Mouse (Mus musculus): ENCODE data around the gene Erbin. TPM values are rescaled to one million over a fixed set of nuclear protein-coding genes. Genes with fewer than 3 reads are reported as not detected.

Erbin gene
- polyA plus RNA-seq, 1 experiment from 2014 or later: 18.7 TPM

DNA sequence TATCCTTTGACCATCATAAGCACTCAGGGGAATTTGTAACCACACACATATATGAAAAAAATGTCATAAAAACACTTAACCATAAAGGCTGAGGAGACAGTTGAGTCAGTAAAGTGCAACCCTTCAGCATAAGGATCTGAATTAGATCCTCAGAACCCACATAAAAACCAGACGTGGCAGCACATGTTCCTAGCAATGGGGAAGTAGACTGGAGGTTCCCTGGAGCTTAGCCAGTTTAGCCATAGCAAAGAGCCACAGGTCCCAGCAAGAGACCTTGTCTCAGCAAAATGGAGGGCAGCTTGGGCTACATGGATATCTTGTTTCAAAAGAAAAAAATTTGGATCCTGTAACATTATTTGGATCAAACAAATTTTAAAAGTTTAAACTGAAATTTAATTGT, 20.3 kb downstream of the Erbin start:
- no peaks in the 10 kb centered on the region for H3K9me3 ChIP-seq
- ATAC-seq: no peak
- WGBS: 90% methylated on average over 1 of the region's 1 CpGs

DNA sequence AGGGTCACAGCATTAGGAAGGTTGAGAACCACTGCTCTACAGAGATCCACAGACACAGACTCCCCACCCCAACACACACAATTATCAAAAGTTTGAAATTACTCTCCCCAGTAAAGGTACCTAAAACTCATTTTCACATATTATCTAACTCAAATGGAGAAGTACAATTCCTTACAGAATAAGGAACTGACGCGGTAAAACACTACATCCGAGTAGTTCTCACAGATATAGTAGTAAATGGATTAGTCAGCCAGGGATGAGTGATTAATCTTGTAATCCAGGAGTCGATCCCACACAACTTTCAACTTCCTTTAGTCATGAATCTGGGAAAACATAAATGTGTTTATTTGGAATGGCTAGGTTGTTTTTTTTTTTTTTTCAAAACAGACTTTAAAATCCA, 22.7 kb downstream of the Erbin start:
- WGBS: 91% methylated on average over 4 of the region's 4 CpGs
- no peaks in the 10 kb centered on the region for H3K4me1 ChIP-seq (replicated peaks)
- no peaks in the 10 kb centered on the region for H3K27me3 ChIP-seq (replicated peaks)
- no peak overlapping the region for H3K4me2 ChIP-seq (replicated peaks)
- ATAC-seq: no peak
- no peak overlapping the region for H3K9ac ChIP-seq
- no peaks in the 10 kb centered on the region for H3K9me3 ChIP-seq
- no peak overlapping the region for H3K27ac ChIP-seq
- no peak overlapping the region for H3K4me3 ChIP-seq (replicated peaks)
- no peaks in the 10 kb centered on the region for H3K36me3 ChIP-seq

More for the DNA sequence above, 20.3 kb downstream of the Erbin start:
- Histone ChIP-seq H3K27ac (no peak overlapping the region), H3K9ac (no peak overlapping the region), H3K4me1 (replicated peaks) (no peaks in the 10 kb centered on the region), H3K36me3 (no peaks in the 10 kb centered on the region), H3K27me3 (replicated peaks) (no peaks in the 10 kb centered on the region), H3K4me3 (replicated peaks) (no peak overlapping the region), H3K4me2 (replicated peaks) (no peak overlapping the region)

DNA sequence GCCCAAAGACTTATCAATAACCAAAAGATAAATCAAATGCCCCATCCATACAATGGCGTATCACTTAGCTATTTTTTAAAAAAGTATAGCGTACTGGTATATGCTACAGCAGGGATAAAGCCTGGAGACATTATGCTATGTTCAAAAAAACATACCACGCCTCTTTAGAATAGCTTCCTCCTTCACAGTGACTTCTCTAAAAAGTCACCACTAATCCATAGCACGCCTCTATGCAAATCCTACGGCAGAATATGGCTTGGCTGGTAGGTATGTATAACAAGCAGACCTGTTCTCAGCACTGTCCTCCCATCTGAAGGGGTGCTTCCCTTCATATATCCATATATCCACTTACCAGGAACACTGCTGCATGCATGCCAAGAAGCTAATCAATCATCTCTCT, 27.2 kb downstream of the Erbin start:
- H3K9ac ChIP-seq: no peak overlapping the region
- H3K9me3 ChIP-seq: no peaks in the 10 kb centered on the region
- no peak overlapping the region for H3K4me3 ChIP-seq (replicated peaks)
- H3K27ac ChIP-seq: no peak overlapping the region
- no peak overlapping the region for H3K4me2 ChIP-seq (replicated peaks)
- WGBS: 91% methylated on average over 5 of the region's 5 CpGs
- no peaks in the 10 kb centered on the region for H3K36me3 ChIP-seq
- H3K27me3 ChIP-seq (replicated peaks): no peaks in the 10 kb centered on the region
- H3K4me1 ChIP-seq (replicated peaks): peaks cover 4% of the 10 kb centered on the region; the same call in 1 of the 2 replicates
- no peak for ATAC-seq

DNA sequence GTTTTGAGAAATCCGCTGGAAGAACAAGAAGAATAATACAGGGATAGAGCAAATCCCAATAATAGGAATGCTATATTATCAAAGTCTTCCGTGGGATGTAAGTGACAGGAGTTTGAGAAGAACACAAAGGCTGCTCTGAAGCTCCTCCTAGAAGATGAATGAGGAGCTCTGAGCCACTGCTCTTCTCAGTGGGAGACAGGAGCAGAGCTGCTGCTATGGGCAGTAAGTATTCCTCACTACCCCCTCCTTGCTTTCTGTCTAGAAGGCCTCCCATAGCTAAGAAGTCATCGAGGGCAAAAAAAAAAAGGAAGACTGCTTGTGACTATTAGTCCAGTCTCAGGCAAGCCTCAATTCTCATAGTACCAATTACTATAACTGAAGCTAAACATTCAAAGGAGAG, 30.3 kb downstream of the Erbin start:
- WGBS: 59% methylated on average over 3 of the region's 3 CpGs
- ATAC-seq: no peak

DNA sequence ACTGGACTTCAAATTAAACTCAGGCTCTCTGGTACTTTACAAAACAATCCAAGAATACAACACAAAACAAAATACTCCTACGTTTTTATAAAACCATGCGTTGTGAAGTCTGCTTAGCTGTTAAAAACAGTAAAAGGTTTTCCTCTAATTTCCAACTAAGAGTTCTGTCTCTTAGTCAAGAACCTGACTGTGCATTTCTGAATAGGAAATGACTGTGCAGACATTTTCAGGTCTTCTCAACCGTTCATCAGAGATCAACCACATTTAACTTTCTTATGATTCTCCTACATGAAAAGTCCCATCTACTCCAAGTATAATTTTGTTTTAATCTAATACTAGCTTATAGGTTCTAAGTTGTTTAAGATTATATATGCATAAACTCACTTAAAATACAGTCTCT, 33.8 kb downstream of the Erbin start:
- 86% methylated on average over 3 of the region's 3 CpGs for WGBS
- Histone ChIP-seq H3K9ac (no peak overlapping the region), H3K4me3 (replicated peaks) (no peak overlapping the region), H3K27me3 (replicated peaks) (no peaks in the 10 kb centered on the region), H3K9me3 (no peaks in the 10 kb centered on the region), H3K27ac (no peak overlapping the region), H3K36me3 (no peaks in the 10 kb centered on the region), H3K4me2 (replicated peaks) (no peak overlapping the region), H3K4me1 (replicated peaks) (peaks cover 4% of the 10 kb centered on the region; the same call in 1 of the 2 replicates)
- ATAC-seq: no peak

More for the DNA sequence above, 30.3 kb downstream of the Erbin start:
- no peaks in the 10 kb centered on the region for H3K36me3 ChIP-seq
- H3K4me1 ChIP-seq (replicated peaks): peaks cover 4% of the 10 kb centered on the region; the same call in 1 of the 2 replicates
- H3K4me3 ChIP-seq (replicated peaks): no peak overlapping the region
- H3K27me3 ChIP-seq (replicated peaks): no peaks in the 10 kb centered on the region
- no peak overlapping the region for H3K4me2 ChIP-seq (replicated peaks)
- H3K27ac ChIP-seq: no peak overlapping the region
- no peak overlapping the region for H3K9ac ChIP-seq
- no peaks in the 10 kb centered on the region for H3K9me3 ChIP-seq

DNA sequence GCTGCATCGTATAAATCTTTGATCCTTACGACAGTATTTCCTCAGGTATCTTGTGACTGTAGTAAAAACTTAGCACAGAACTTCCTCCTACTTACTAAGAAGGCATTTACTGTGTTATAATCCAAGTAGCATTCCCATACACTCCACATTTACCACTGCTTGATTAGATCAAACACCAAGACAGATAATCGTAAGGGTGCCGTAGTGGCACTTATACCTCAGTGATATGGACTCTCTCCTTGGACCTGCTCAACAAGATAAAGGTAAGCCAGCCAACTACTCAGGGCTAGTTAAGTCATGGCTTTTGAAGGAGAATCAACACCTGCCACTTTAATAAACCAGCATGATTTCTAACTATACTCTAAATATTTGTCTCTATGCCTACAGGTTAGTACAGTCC, 39.1 kb downstream of the Erbin start:
- Histone ChIP-seq H3K27me3 (replicated peaks) (no peaks in the 10 kb centered on the region), H3K4me2 (replicated peaks) (no peak overlapping the region), H3K4me3 (replicated peaks) (no peak overlapping the region), H3K9me3 (no peaks in the 10 kb centered on the region), H3K36me3 (no peaks in the 10 kb centered on the region), H3K9ac (no peak overlapping the region), H3K27ac (no peak overlapping the region), H3K4me1 (replicated peaks) (no peaks in the 10 kb centered on the region)
- WGBS: 67% methylated on average over 4 of the region's 4 CpGs
- peak; percentile 57 for ATAC-seq

DNA sequence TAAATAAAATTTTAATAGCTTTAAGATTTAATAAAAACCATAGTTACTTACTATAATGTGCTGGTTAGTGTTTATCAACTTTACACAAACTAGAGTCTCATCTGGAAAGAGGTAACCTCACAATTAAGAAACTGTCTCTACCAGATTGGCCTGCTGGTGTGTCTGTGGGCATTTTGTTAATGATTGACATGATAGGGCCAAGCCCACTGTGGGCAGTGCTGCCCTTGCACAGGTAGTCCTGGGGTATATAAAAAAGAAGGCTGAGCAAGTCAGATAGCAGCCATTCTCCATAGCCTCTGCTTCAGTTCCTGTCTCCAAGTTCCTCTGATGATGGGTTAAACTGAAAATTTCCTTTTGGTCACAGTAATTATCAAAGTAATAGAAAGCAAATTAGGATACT, 43.6 kb downstream of the Erbin start:
- ATAC-seq: peak; percentile 64
- Histone ChIP-seq H3K27me3 (replicated peaks) (no peaks in the 10 kb centered on the region), H3K4me1 (replicated peaks) (no peaks in the 10 kb centered on the region), H3K4me3 (replicated peaks) (no peak overlapping the region), H3K9ac (no peak overlapping the region), H3K9me3 (no peaks in the 10 kb centered on the region), H3K4me2 (replicated peaks) (no peak overlapping the region), H3K27ac (no peak overlapping the region), H3K36me3 (no peaks in the 10 kb centered on the region)

DNA sequence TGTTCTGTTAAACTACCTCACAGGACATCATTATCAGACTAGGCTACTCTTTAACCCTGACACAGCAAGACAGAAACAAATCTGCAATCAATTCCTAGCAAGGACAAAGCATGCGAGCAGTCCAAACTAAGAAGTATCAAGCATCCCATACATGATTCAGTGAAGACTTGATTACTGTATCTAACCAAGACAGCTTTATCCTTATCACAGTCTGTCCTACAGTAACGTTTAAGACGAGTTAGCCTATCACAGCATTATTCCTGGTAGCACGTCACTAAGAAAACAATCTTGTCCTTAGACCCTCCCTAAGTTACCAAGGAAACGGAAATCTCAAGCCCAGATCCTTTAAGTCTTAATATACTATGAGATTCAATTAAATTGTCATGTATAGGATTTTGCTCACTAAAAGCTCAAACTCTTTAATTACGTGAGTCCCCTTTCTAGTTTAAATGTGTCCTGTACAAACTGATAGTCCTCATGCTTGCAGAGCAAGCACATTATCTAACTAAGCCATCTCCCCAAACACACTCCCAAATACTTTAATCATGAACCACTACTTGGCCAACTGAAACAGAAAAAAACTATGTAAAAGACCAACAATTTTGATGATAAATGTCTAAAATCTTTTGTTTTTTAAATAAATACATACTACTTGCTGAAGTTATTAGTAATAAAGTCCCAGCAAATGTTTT, 44.3 kb downstream of the Erbin start:
- Histone ChIP-seq H3K4me1 (replicated peaks) (no peaks in the 10 kb centered on the region), H3K9ac (no peak overlapping the region), H3K36me3 (no peaks in the 10 kb centered on the region), H3K4me3 (replicated peaks) (no peak overlapping the region), H3K9me3 (no peaks in the 10 kb centered on the region), H3K27me3 (replicated peaks) (no peaks in the 10 kb centered on the region), H3K4me2 (replicated peaks) (no peak overlapping the region), H3K27ac (no peak overlapping the region)
- ATAC-seq: no peak
- 83% methylated on average over 6 of the region's 6 CpGs for WGBS

DNA sequence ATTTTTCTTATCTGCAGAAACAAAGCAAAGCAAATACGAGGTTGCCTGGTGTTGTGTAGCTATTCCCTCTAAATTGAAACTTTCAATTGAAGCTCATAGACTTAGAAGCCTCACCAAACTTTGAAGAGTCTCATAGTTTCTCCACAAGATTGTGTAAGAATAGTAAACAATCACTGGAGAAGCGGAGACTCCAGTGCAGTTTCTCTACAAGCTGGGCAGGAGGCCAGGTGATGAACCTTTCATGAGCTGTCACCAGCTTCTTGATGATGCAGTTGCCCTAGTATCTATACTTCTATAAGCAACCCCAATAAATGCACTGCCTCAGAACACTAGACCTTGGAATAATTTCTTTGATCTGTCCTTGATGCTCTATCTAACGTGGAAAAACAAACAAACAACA, 49.5 kb downstream of the Erbin start:
- 0 out of 2 replicates have a peak, but pooled peaks cover 3% of the 10 kb centered on the region for H3K36me3 ChIP-seq
- H3K4me3 ChIP-seq (replicated peaks): no peak overlapping the region
- no peak overlapping the region for H3K9ac ChIP-seq
- no peaks in the 10 kb centered on the region for H3K4me1 ChIP-seq (replicated peaks)
- H3K27ac ChIP-seq: no peak overlapping the region
- 65% methylated on average over 3 of the region's 3 CpGs for WGBS
- no peaks in the 10 kb centered on the region for H3K27me3 ChIP-seq (replicated peaks)
- no peak for ATAC-seq
- H3K4me2 ChIP-seq (replicated peaks): no peak overlapping the region
- H3K9me3 ChIP-seq: no peaks in the 10 kb centered on the region

DNA sequence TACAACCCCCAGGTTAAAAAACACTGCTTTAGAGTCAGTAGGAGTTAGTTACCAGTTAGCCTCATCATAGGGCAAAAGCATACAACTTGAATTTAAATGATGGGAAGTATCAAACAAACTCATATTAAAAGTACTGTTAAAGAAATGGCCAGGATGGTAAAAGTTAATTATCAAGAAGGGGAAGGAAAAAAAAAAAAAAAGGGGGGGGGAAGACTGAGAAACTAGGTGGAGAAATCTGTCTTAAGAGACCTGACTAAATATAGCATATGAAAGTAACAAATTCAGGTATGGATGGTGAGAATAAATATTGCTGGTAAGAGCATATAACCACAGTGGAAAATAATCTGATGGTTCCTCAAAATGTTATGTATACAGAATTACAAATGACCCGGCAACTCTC, 50.2 kb downstream of the Erbin start:
- no peak for ATAC-seq
- Histone ChIP-seq H3K36me3 (0 out of 2 replicates have a peak, but pooled peaks cover 3% of the 10 kb centered on the region), H3K27ac (no peak overlapping the region), H3K27me3 (replicated peaks) (no peaks in the 10 kb centered on the region), H3K4me1 (replicated peaks) (no peaks in the 10 kb centered on the region), H3K4me3 (replicated peaks) (no peak overlapping the region), H3K4me2 (replicated peaks) (no peak overlapping the region), H3K9ac (no peak overlapping the region), H3K9me3 (no peaks in the 10 kb centered on the region)
- 84% methylated on average over 1 of the region's 1 CpGs for WGBS

DNA sequence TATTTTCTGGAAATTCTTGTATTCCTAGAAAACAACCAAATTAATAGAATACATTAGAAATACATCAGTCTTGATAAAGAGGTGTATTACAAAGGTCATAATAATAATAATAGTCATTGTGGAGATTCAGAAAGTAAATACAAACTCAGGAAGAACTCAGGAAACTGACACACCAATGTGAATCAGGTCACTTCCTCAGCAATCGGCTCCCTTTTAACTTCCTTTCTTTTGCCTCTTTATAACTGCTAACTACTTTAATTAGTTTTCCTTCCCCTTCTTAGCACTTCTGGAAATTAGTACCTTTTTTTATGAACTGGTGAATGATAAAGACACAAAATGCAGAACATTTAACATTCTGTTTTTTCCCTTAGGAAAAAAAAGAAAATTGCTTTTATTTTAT, 51.4 kb downstream of the Erbin start:
- H3K9ac ChIP-seq: no peak overlapping the region
- no peak for ATAC-seq
- no peak overlapping the region for H3K27ac ChIP-seq
- H3K4me2 ChIP-seq (replicated peaks): no peak overlapping the region
- no peaks in the 10 kb centered on the region for H3K27me3 ChIP-seq (replicated peaks)
- peaks cover 5% of the 10 kb centered on the region; the same call in 1 of the 2 replicates for H3K36me3 ChIP-seq
- no peak overlapping the region for H3K4me3 ChIP-seq (replicated peaks)
- H3K4me1 ChIP-seq (replicated peaks): no peaks in the 10 kb centered on the region
- no peaks in the 10 kb centered on the region for H3K9me3 ChIP-seq
- WGBS: 55% methylated on average over 1 of the region's 1 CpGs

DNA sequence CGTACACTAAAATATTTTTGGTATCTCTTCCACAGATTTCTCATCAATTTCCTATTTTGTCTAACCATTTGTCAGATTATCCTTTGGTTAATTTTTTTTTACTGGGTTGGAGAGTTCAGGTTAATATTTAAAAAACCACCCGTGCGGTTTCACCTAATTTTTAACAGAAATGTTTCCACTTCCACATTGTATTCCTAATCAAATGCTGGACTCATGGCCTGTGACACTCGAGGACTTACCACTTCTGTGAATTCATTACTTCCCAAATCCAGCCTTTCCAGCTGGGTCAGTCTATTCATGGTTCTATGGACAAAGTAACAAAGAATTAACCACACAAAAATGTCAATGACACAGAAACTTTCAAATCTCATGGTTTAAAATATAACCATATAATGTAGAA, 58.3 kb downstream of the Erbin start:
- no peak overlapping the region for H3K9ac ChIP-seq
- no peaks in the 10 kb centered on the region for H3K27me3 ChIP-seq (replicated peaks)
- ATAC-seq: no peak
- WGBS: 73% methylated on average over 4 of the region's 4 CpGs
- H3K27ac ChIP-seq: no peak overlapping the region
- no peak overlapping the region for H3K4me3 ChIP-seq (replicated peaks)
- H3K4me2 ChIP-seq (replicated peaks): no peak overlapping the region
- no peaks in the 10 kb centered on the region for H3K9me3 ChIP-seq
- no peaks in the 10 kb centered on the region for H3K4me1 ChIP-seq (replicated peaks)
- H3K36me3 ChIP-seq: peaks cover 5% of the 10 kb centered on the region; the same call in 1 of the 2 replicates

DNA sequence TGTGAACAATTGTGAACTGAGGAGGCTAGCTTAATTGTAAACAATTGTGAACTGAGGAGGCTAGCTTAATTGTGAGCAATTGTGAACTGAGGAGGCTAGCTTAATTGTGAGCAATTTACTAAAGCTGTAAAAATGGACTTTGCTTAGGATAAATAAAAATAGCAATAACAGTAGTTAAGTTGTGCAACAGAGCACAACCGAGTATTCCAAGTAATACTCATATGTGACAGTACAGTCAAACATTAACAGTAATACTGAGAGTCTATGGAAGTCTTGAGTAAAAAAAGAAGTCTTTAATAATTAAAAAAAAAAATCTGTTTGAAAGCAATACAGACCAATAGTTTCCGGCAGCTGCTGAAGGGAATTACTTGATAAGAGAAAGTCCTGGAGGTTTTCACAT, 61.3 kb downstream of the Erbin start:
- Histone ChIP-seq H3K4me1 (replicated peaks) (no peaks in the 10 kb centered on the region), H3K9me3 (no peaks in the 10 kb centered on the region), H3K36me3 (peaks cover 8% of the 10 kb centered on the region; the same call in 1 of the 2 replicates), H3K27me3 (replicated peaks) (no peaks in the 10 kb centered on the region), H3K4me2 (replicated peaks) (no peak overlapping the region), H3K9ac (no peak overlapping the region), H3K27ac (no peak overlapping the region), H3K4me3 (replicated peaks) (no peak overlapping the region)
- ATAC-seq: 0 out of 2 replicates have a peak, but pooled peaks have one; percentile 20
- 83% methylated on average over 2 of the region's 2 CpGs for WGBS
